Mouse (Mus musculus) heart, postnatal 36 days (tissue): Measurements from ENCODE around the gene Wfdc3. TPM values are rescaled to one million over a fixed set of nuclear protein-coding genes. Genes with fewer than 3 reads are reported as not detected.
A peak's percentile ranks its signal among the peaks of the same experiment; 100 is the strongest.
"Not testable (repeated sequence)": the region's sequence is repeated elsewhere in the genome, so short reads cannot be mapped to it uniquely, and the experiment has no call there.

Experiments
- DNase-seq, 2 experiments: peaks; one replicate each; pipeline ENCODE4 v3.0.0; 2021 to 2022
- intact Hi-C: fragments of 180-260 bp; cut with DNase I; formaldehyde crosslinking; loops from one replicate; pipeline ENCODE4 v1.15.1; 2025
- total RNA-seq, 2 experiments: library from RNA; stranded (reverse); gene quantifications; 2 replicates each; pipeline ENCODE4 v1.2.3; 2021

The Wfdc3 gene
- total RNA-seq, 2 experiments from 2014 or later = not detected

DNA sequence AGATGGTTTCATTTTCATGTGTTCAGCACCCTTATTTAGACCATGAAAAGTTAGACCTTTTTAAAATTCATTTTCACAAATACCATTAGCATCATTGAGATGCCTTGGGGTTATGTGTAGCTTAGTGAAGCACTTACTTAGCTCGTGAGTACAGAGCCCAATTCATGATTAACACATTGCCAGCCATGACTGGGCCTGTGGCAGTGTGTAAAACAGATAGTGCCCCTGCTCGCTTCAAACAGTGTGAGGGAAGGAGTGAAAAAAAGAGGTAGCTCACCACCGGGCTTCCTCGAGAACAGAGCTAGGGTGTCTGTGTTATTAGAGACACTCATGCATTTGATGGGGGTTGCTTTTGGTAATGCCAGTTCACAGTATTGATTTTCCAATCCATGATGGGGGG, 2.5 kb upstream of the Wfdc3 start:
- intact Hi-C loops = no loop called here
- DNase-seq = no peak

DNA sequence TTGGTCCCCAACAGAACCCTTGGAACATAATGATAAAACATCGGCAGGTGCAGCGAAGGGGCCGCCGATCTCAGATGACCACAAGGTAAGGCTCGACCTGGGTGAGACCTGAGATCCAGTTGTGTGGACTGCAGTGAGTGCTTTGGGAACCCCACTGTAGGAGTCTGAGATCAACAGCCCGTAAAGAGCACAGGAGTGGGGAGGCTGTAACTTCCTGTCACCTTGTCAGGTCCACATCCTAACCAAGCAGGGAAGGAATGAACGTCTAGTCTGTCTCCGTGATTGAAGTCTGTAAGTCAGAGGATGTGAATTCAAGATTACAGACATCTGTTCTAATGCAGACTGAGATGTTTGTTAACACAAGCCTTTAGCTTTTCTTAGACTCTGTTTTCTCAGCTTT, 962 bp upstream of the Wfdc3 start:
- DNase-seq = no peak
- intact Hi-C loops = loop anchor here (1.0 kb wide), 1 partner anchor 21 kb away; no protein-coding TSS in a partner anchor

- DNase-seq = no peak
- intact Hi-C loops = no loop called here
Measured at GRCm38 (mm10) chr2:164744987-164745386, 744 bp downstream of the Wfdc3 start.

DNA sequence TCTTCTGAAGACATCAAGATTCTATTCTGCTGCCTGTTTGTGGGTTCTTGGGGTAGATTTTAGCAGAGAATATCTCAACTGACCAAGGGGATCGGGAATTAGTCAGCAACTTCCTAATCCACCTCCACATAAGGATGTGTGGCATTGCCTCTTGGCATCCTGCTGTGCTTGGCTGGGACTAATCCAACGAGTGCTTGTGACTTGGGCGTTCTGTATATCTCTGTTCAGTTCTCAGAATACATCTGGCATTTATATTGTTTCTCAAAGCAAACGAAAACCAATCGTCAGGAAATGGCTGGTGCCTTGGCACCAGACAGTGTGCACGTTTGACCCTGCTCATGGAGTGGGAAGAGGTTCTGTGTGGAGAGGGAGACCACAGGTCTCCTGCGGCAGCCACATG, 5.9 kb downstream of the Wfdc3 start:
- DNase-seq = no peak
- intact Hi-C loops = no loop called here

DNA sequence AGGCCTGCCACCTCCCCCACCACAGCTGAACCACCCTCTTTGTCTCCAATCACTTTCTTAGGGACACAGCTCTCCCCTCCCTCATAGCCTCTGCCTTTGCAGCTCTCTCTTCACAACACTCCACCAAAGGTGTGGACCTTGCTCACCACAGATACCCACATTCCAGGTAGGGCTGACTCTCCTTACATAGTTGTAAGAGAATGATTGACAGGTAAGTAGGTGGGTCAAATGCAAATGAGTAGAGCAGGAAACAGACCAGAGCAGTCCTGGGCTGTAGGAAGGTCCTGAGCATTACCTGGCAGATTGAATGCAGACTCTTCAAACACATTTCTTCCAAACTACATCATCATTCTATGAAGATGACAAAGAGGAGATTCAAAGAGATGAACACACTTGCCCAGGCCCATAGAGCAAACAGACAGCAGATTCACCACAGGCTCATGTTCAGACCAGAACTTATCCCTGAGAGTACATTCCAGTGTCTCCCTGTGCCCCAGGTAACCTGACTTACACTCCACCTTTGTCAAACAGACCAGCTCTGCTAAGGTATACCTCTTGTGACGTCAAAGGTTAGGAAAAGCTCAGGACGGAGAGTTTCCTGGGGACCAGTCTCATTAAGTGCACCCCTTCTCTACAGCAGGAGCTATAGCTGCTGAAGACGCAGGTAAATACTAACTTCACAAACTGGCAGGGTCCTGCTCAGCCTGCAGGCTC, 8.2 kb downstream of the Wfdc3 start:
- intact Hi-C loops = no loop called here
- no peak for DNase-seq

GRCm38 (mm10) chr2:164735446-164735845, 10.3 kb downstream of the Wfdc3 start:
- intact Hi-C loops = no loop called here

DNA sequence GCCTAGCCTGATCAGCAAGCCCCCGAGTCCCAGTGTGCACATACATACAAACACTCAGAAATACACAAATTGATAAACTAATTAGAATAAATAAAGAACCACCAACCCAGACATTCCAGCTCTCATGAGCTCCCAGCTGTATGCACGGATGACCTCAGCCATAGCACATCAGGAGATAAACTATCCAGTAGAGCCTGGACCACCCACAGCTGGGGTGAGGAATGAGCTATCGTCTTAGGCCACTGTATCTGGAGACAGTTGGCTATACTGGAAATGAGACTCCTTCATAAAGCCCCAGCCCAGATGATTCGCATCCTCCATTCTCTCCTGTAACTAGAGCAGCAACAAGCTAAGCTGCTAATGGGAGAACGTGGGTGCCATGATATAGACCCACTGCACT, 10.9 kb downstream of the Wfdc3 start:
- DNase-seq = no peak
- intact Hi-C loops = no loop called here

More at GRCm38 (mm10) chr2:164735446-164735845, 10.3 kb downstream of the Wfdc3 start:
- no peak for DNase-seq

GRCm38 (mm10) chr2:164733259-164733658, 12.5 kb downstream of the Wfdc3 start:
- intact Hi-C loops = no loop called here
- no peak for DNase-seq

DNA sequence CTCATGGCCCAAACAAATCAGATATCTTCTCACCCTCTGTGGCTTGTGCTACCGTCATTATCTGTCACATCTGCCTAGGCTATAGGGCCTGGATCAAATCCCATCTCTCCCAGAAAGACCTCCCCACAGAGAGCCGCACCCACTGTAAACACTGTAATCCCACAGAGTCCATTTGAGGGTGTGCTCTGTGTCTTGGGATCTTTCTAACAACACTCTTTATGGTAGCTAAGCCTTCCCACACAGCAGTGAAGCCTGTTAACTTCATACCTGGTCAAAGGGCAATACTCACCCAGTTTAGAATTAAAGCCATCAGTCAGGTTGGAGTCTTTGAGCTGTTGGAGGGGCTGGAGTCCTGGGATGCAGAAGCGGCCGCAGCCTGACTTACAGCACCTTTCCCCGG, 14.0 kb downstream of the Wfdc3 start:
- DNase-seq = no peak
- intact Hi-C loops = no loop called here

GRCm38 (mm10) chr2:164725895-164726619, 19.7 kb downstream of the Wfdc3 start:
- intact Hi-C loops = loop anchor here (1.0 to 5.0 kb wide), 2 partner anchors 44 to 134 kb away; no protein-coding TSS in a partner anchor
- peak; percentile 55 to 75 for DNase-seq

DNA sequence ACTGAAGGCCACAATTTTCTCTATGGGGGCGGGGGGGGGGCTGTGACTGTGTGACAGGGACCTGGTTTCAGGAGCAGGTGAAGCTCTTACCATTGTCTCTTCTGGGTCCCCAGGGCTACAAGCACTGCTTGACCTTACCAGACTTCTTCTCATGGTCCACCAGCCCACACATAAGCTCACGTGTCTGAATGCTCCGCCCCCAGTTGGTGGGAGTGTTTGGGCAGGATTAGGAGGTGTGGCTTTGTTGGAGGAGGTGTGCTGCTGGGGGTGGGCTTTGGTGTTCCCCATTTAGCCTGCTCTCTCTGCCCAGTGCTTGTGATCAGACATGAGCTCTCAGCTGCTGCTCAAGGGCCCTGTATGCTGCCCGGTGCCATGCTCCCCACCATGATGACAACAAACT, 22.5 kb downstream of the Wfdc3 start:
- intact Hi-C loops = no loop called here
- no peak for DNase-seq

DNA sequence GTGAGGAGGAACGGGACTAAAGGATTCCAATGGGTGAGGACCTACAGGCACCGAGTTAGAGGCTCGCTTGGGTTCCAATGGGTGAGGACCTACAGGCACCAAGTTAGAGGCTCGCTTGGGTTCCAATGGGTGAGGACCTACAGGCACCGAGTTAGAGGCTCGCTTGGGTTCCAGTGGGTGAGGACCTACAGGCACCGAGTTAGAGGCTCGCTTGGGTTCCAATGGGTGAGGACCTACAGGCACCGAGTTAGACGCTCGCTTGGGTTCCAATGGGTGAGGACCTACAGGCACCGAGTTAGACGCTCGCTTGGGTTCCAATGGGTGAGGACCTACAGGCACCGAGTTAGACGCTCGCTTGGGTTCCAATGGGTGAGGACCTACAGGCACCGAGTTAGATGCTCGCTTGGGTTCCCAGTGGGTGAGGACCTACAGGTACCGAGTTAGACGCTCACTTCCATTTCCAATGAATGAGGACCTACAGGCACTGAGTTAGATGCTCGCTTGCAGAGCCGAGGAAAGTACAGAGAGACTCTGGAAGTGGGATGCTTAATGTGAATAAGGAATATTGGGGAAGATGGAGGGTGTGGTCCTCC, 29.4 kb downstream of the Wfdc3 start:
- intact Hi-C loops, DNase-seq: not testable (repeated sequence)

DNA sequence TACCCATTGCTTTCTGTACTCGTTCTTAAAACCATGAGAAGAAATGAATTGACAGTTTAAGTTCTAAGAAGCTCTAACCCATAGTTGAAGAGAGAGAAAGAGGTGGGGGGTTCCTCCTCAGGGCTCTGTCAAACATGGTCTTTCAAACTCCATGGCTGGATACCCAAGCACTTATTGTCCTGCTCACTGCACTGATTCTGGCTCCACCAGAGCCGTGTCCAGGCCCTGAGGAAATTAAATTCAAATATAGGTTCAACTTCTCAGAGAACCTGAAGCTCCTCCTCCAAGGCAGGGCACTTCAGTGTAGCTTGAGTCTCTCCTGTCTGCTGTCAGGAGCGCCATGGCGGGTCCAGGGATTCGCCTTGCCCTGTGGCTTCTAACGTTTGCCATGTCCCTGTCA, 30.7 kb downstream of the Wfdc3 start, which contains the start of gene Spint5:
Gene Spint5, plus strand, starts transcription at position 301 of the 400 bp plus-strand sequence.
- no peak for DNase-seq
- intact Hi-C loops = no loop called here

DNA sequence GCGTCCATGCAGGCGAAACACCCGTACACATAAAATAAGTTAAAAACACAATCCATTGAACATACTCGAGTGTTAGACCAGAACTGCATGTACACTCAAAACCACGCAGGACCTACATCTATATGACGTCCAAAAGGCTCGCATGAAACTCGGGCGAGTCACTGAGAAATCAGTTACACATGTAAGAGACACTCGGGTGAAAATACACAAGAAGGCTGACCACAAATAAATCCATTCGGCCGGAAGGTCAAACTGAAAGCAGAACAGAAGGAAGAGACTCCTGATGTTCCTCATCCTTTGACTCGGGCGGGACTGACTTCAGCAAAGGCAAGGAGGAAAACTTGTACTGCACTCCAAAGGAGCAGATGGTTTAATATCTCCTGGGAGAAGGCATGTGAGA, 39.7 kb downstream of the Wfdc3 start:
- intact Hi-C loops = no loop called here
- no peak for DNase-seq

DNA sequence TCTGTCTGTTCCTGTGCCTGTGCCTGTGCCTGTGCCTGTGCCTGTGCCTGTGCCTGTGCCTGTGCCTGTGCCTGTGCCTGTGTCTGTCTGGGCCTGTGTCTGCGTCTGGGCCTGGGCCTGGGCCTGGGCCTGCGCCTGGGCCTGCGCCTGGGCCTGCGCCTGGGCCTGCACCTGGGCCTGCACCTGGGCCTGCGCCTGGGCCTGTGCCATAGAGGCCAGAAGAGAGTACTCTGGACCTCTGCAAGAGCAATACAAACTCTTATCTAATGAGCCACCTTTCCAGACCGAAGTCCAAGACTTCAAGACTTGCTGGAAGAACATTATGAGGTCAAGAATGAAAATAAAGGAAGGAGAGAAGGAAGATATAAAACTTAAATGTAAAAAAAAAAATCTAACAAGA, 40.4 kb downstream of the Wfdc3 start:
- DNase-seq = no peak
- intact Hi-C loops = no loop called here

GRCm38 (mm10) chr2:164704235-164704634, 41.5 kb downstream of the Wfdc3 start:
- DNase-seq = no peak
- intact Hi-C loops = no loop called here

GRCm38 (mm10) chr2:164701761-164702160, 44.0 kb downstream of the Wfdc3 start:
- intact Hi-C loops = no loop called here

GRCm38 (mm10) chr2:164700959-164701358, 44.8 kb downstream of the Wfdc3 start:
- DNase-seq = no peak
- intact Hi-C loops = no loop called here

More at GRCm38 (mm10) chr2:164701761-164702160, 44.0 kb downstream of the Wfdc3 start:
- DNase-seq = no peak

DNA sequence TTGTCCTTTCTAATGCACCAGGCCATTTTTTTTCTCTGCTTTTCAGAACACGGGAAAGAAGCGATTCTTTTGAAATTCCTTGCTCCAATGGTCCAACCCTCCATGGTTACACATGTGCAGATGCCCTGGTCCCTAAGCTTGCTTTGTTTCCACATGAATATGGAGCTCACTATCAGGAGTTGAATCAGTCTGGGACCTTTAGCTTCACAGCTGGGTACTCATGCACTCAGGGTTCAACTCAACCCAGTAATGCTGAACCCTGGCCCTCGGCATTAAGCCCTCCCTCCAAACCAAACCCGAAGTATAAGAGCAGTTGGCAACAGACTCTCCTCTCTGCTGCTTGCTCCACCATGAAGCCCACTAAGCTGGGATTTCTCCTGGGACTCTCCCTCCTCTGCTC, 47.5 kb downstream of the Wfdc3 start, which contains the start of gene Spint4:
Gene Spint4, plus strand, starts transcription at position 301 of the 400 bp plus-strand sequence.
- DNase-seq = no peak
- intact Hi-C loops = no loop called here

DNA sequence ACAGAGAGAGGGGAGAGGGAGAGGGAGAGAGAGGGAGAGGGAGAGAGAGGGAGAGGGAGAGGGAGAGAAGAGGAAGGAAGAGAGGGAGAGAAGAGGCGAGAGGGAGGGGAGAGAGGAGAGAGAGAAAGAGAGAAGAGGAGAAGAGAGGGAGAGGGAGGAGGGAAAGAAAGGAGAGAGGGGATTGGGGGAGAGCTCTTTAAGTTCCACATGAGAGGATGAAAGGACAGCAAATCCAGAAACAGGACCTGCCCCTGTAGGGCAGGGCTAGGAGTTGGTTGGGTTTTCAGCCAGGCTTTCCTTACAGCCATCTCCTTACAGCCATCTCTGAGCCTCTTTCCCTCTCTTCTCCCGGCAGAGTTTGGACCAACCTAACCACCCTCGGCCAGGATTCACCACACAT, 60.9 kb downstream of the Wfdc3 start, which contains the start of gene Wfdc13:
Gene Wfdc13, plus strand, starts transcription at position 301 of the 400 bp plus-strand sequence.
- intact Hi-C loops = loop anchor here (5.0 kb wide), 2 partner anchors 42 to 112 kb away; no protein-coding TSS in a partner anchor
- DNase-seq = no peak
